In the genomic region with DNA sequence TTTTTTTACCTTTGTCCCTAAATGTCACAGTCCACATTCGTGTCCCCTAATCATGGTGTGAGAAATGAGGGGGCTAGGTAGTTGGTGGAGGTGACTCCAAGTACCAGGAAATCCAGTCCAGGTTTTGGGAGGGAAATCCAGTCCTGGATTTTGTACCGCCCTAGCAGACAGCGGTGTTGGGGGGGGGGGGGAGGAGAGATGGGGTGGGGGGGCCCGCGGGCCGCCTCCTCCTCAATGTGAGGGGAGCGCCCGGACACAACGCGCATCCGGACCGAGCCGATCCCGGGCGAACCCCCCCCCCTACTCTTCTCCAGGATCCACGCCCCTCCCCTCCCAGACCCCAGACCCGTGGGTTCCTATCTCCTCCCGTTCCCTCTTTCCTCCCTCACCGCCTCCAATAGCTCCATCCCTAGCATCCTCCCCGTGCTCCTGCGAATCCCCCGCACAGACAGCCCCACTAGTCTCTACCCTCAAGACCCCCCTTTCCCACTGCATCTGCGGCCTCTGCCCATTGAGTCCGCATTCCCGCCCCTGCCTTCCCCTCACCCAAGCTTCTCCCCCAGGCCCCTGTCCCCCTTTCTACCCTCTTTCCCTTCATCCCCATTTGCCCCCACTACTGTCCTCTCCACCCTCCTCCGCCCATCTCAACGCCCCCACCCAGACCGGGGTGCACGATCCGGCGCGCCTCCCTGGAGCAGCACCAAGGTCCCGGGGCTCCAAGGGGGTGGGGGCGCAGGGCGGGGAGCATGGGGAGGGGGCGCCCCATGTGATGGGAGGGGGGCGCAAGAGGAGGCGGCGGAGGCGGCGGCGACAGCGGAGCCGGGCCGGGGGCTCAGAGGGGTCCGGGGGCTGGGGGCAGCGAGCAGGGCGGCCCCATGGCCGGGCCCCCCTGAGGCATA, we compare ENCODE assay signal across 9 mouse cellular contexts. TPM values are rescaled to one million over a fixed set of nuclear protein-coding genes. Genes with fewer than 3 reads are reported as not detected.
DNase-seq lines count a peak whose midpoint lies in the region; ATAC-seq and TF ChIP-seq lines count a peak whose summit lies in the region.
"Had no signal": no experiment of that assay in that cellular context is flagged by ENCODE, and none has a peak within 500 bp of the region (broad histone marks: within the 10 kb centered on the region; RNA-seq: fewer than 3 reads in every experiment).

No protein-coding gene starts in this region.

- intact Hi-C loops in heart, postnatal 25 days (cut with DNase I), result no loop called here

- H3K9me3 ChIP-seq in forebrain, embryonic 12.5 days, result no peaks in the 10 kb centered on the region
- no peaks in the 10 kb centered on the region for H3K9me3 ChIP-seq in intestine, postnatal 0 days (ENCODE audit: control insufficient read depth)
- H3K9me3 ChIP-seq in midbrain, embryonic 12.5 days, result no peaks in the 10 kb centered on the region

- ATAC-seq in forebrain, embryonic 12.5 days (ENCODE audit: low FRiP score), result peak; percentile 71
- no peak for ATAC-seq in intestine, postnatal 0 days
- peak; percentile 71 for ATAC-seq in midbrain, embryonic 12.5 days (ENCODE audit: low FRiP score, low read depth)

- no peaks in the 10 kb centered on the region for H3K36me3 ChIP-seq in forebrain, embryonic 12.5 days (replicated peaks)
- no peaks in the 10 kb centered on the region for H3K36me3 ChIP-seq in intestine, postnatal 0 days (ENCODE audit: control insufficient read depth, insufficient read depth)
- H3K36me3 ChIP-seq in midbrain, embryonic 12.5 days, result peaks cover 1% of the 10 kb centered on the region; the same call in 1 of the 2 replicates

- DNase-seq in heart, adult 11 months, result peak; percentile 97
- no peak for DNase-seq in heart, postnatal 25 days (ENCODE audit: low spot score)
- peak; percentile 82 for DNase-seq in NIH3T3 (ENCODE audit: low read depth)
- DNase-seq in thymus, postnatal 4 days, result no peak
- no peak for DNase-seq in c-Kit-positive CD71-positive TER-119-positive erythroid progenitor cells, embryonic 14.5 days (ENCODE audit: low spot score)

- peaks cover 51% of the 10 kb centered on the region for H3K4me1 ChIP-seq in forebrain, embryonic 12.5 days
- peaks cover 5% of the 10 kb centered on the region; the same call in 1 of the 2 replicates for H3K4me1 ChIP-seq in intestine, postnatal 0 days (replicated peaks; ENCODE audit: control insufficient read depth, insufficient read depth, low read length)
- peaks cover 46% of the 10 kb centered on the region for H3K4me1 ChIP-seq in midbrain, embryonic 12.5 days

- under 1% methylated on average over 27 of the region's 49 CpGs for WGBS in forebrain, embryonic 12.5 days
- WGBS in intestine, postnatal 0 days, result 4% methylated on average over 44 of the region's 49 CpGs
- WGBS in midbrain, embryonic 12.5 days, result under 1% methylated on average over 19 of the region's 49 CpGs

- H3K4me3 ChIP-seq in forebrain, embryonic 12.5 days (replicated peaks), result peak overlapping the region; percentile 75
- H3K4me3 ChIP-seq in intestine, postnatal 0 days (ENCODE audit: low read depth, low read length), result peak overlapping the region; percentile 41
- H3K4me3 ChIP-seq in midbrain, embryonic 12.5 days, result peak overlapping the region; percentile 74

- peaks cover 68% of the 10 kb centered on the region for H3K27me3 ChIP-seq in forebrain, embryonic 12.5 days
- peaks cover 77% of the 10 kb centered on the region for H3K27me3 ChIP-seq in intestine, postnatal 0 days (replicated peaks; ENCODE audit: control insufficient read depth, insufficient read depth, low read length)
- H3K27me3 ChIP-seq in midbrain, embryonic 12.5 days, result peaks cover 81% of the 10 kb centered on the region
- H3K27me3 ChIP-seq: CH12.LX had no signal

- peak overlapping the region; percentile 87 for H3K9ac ChIP-seq in forebrain, embryonic 12.5 days
- H3K9ac ChIP-seq in intestine, postnatal 0 days (ENCODE audit: low read depth, low read length), result no peak overlapping the region
- peak overlapping the region; percentile 90 for H3K9ac ChIP-seq in midbrain, embryonic 12.5 days (replicated peaks)

- TF ChIP-seq CTCF in intestine, postnatal 0 days (IDR thresholded peaks at IDR 0.05; ENCODE audit: low read depth), result no peak

- H3K27ac ChIP-seq in forebrain, embryonic 12.5 days, result peak overlapping the region; percentile 77
- no peak overlapping the region for H3K27ac ChIP-seq in intestine, postnatal 0 days (ENCODE audit: low read depth, low read length)
- peak overlapping the region; percentile 87 for H3K27ac ChIP-seq in midbrain, embryonic 12.5 days (replicated peaks)

- H3K4me2 ChIP-seq in forebrain, embryonic 12.5 days, result peak overlapping the region; percentile 100
- H3K4me2 ChIP-seq in intestine, postnatal 0 days (replicated peaks; ENCODE audit: low read depth), result peak overlapping the region; percentile 71
- H3K4me2 ChIP-seq in midbrain, embryonic 12.5 days (replicated peaks), result peak overlapping the region; percentile 99

RNA-seq across cellular contexts. Expression of a gene that starts 3.8 kb away (rescaled TPM):
- total RNA-seq in heart, postnatal 25 days (2021), result 1 to 10 TPM; 5.9 to 7.3 TPM
- polyA plus RNA-seq in forebrain, embryonic 12.5 days (2016; fragmentation: Nextera tagmentation; extraction: Ambion mirVana), result 0.73 and 1.1 TPM in 2 replicates
- polyA plus RNA-seq in intestine, postnatal 0 days (2015; fragmentation: Nextera tagmentation; extraction: Ambion mirVana), result 0.07 and 0.20 TPM in 2 replicates
- polyA plus RNA-seq in midbrain, embryonic 12.5 days (2016; fragmentation: Nextera tagmentation; extraction: Ambion mirVana), result 1.3 TPM in 2 replicates

RNA-seq across cellular contexts. Expression of a gene that starts 8.9 kb away (rescaled TPM):
- total RNA-seq in heart, postnatal 25 days (2021), result 10 to 100 TPM; 43.4 to 47.4 TPM
- polyA plus RNA-seq in forebrain, embryonic 12.5 days (2016; fragmentation: Nextera tagmentation; extraction: Ambion mirVana), result 139 and 158 TPM in 2 replicates
- polyA plus RNA-seq in intestine, postnatal 0 days (2015; fragmentation: Nextera tagmentation; extraction: Ambion mirVana), result 264 and 300 TPM in 2 replicates
- 165 and 167 TPM in 2 replicates for polyA plus RNA-seq in midbrain, embryonic 12.5 days (2016; fragmentation: Nextera tagmentation; extraction: Ambion mirVana)

RNA-seq across cellular contexts. Expression of a gene that starts 15.6 kb away (rescaled TPM):
- 10 to 100 TPM; 76.1 to 83.3 TPM for total RNA-seq in heart, postnatal 25 days (2021)
- polyA plus RNA-seq in forebrain, embryonic 12.5 days (2016; fragmentation: Nextera tagmentation; extraction: Ambion mirVana), result 2,431 and 2,450 TPM in 2 replicates
- polyA plus RNA-seq in intestine, postnatal 0 days (2015; fragmentation: Nextera tagmentation; extraction: Ambion mirVana), result 500 and 515 TPM in 2 replicates
- 2,032 and 2,136 TPM in 2 replicates for polyA plus RNA-seq in midbrain, embryonic 12.5 days (2016; fragmentation: Nextera tagmentation; extraction: Ambion mirVana)

RNA-seq across cellular contexts. Expression of a gene that starts 18.9 kb away (rescaled TPM):
- total RNA-seq in heart, postnatal 25 days (2021), result 1 to 10 TPM; 2.3 to 2.5 TPM
- 3.9 and 4.2 TPM in 2 replicates for polyA plus RNA-seq in forebrain, embryonic 12.5 days (2016; fragmentation: Nextera tagmentation; extraction: Ambion mirVana)
- 0.91 and 1.1 TPM in 2 replicates for polyA plus RNA-seq in intestine, postnatal 0 days (2015; fragmentation: Nextera tagmentation; extraction: Ambion mirVana)
- 4.6 and 5.3 TPM in 2 replicates for polyA plus RNA-seq in midbrain, embryonic 12.5 days (2016; fragmentation: Nextera tagmentation; extraction: Ambion mirVana)

RNA-seq across cellular contexts. Expression of a gene that starts 30.9 kb away (rescaled TPM):
- under 1 TPM in 1 of 2 experiments, not detected in 1; 0.14 TPM for total RNA-seq in heart, postnatal 25 days (2021)
- polyA plus RNA-seq in forebrain, embryonic 12.5 days (2016; fragmentation: Nextera tagmentation; extraction: Ambion mirVana), result 0.10 and 0.28 TPM in 2 replicates
- not detected in 2 replicates for polyA plus RNA-seq in intestine, postnatal 0 days (2015; fragmentation: Nextera tagmentation; extraction: Ambion mirVana)
- 0.09 and 0.16 TPM in 2 replicates for polyA plus RNA-seq in midbrain, embryonic 12.5 days (2016; fragmentation: Nextera tagmentation; extraction: Ambion mirVana)

Comparison
In these comparisons a context has a peak if more than half of its experiments do, and no peak if none do; other contexts are left out.
1. DNase-seq: peak in heart, adult 11 months (single experiment) and NIH3T3 (single experiment); none in heart, postnatal 25 days (single experiment), thymus, postnatal 4 days (single experiment) and c-Kit-positive CD71-positive TER-119-positive erythroid progenitor cells, embryonic 14.5 days (single experiment).
2. Peak in every context shown above with its lines, with median percentiles within 50 percentile points of each other: H3K4me2 ChIP-seq and H3K4me3 ChIP-seq.